Mouse (Mus musculus) embryo, embryonic 10.5 days (tissue): ENCODE data around the gene Cmbl.

Experiments
- DNase-seq: peaks from one replicate; pipeline ENCODE4 v3.0.0-alpha.2; 2015; ENCODE audit warnings: low spot score

Cmbl gene

DNA sequence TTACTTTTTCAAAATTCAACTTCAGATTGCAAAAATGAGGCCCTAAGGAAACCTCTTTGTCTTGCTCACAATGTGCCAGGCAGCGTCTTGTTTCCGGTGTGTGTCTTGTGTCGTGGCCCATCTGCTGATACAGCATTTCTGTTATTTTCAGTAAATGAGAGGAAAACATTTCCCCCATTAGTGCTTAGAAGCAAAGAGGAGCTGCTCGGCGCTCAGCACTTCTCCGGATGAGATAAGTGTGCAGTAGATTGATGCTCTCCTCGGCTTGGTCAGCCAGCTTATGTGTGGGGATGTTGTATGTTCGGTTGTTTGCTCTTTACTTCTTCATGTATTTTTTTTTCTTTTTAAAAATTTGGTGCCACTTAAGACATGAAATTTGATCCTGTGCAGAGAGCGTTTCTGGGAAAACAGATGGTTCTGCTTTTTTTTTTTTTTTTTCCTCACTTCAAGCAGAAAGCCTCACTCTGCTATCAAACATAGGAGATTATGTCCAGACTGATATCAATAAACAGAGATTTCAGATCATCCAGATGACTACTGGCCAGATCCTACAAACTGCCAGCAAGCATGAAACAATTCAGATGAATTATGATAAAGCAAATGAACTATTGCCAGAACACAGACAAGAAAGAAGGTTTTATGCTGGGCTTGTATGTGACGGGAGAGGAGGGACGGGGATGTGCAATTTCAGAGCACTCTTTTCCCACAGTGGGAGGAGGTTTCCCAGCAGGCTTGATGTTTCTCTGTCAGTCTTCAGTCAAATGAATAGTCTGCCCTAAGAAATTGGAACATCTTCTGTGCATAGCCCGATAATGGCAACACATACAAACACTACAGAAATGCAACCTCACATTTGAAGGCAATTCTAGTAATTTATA lies 62.3 kb downstream of the Cmbl start:
- DNase-seq: peak; percentile 30

GRCm38 (mm10) chr15:31628180-31628579 lies 63.0 kb downstream of the Cmbl start:
- DNase-seq: no peak

DNA sequence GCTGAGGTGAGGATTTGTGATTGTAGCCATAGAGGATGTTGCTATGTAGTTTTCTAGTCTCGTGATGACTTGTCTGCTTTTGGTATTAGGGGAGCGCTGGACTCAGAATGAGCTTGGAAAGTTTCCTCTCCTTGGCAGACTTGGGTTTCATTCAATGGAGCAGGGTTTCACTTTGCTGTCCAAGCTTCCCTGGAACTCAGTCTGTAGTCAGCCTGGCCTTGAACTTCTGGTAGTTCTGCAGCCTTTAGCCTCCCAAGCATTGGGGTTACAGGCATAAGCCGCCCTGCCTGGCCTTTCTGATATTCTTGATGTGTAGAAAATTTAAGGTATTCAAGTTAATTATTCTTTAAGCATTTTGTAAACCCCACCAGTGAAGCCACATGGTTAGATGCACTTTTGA lies 64.4 kb downstream of the Cmbl start:
- DNase-seq: no peak

GRCm38 (mm10) chr15:31631396-31631858 lies 66.2 kb downstream of the Cmbl start:
- no peak for DNase-seq

GRCm38 (mm10) chr15:31632478-31632877 lies 67.3 kb downstream of the Cmbl start:
- no peak for DNase-seq

DNA sequence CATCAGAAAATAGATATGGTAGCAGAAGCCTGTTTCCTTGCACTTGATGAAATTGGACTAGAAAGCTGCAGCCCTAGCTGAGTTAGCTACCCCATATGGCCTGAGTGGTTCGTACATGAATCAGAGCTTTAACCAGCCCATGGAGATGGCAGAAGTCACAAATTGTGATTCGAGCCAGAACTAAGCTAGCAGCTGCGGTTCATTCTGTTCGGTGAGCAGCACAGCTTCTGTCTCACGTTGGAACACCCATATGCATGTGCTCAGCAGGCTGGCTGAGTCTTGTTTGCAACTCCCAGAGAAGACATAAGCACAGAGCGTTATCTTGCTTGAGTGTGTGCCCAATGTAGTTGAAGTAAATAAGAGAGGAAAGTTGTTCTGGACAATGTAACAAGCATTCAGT lies 69.4 kb downstream of the Cmbl start:
- DNase-seq: no peak

DNA sequence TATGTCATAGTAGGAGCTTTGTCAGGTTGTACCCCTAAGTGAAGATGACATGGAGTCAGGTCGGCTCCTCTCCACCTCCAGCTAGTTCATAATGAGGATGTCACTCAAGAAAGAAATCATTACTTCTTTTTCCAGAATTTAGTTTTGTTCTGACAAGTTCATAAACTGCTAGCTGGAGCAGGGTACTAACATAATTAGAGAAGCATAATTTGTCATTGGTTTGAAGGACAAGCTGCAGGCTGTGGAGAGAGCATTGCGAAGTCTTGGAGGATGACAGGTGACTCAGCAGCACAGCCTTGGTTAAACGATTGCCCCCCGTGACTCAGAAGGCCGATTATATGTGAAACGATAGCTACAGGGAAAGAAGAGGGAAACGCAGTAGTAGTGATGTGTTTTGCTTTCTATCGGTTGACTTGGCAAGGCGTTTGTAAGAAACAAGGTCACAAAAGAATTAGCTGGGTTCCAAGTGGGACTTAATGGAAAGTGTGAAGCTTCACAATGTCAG lies 71.0 kb downstream of the Cmbl start:
- DNase-seq: no peak
